Mouse (Mus musculus) embryonic facial prominence, embryonic 13.5 days (tissue): ENCODE data around the gene Tubb1. TPM values are rescaled to one million over a fixed set of nuclear protein-coding genes. Genes with fewer than 3 reads are reported as not detected.

Experiments used
- ATAC-seq: fragments of 200-750 bp; cut with Nextera tagmentation; 2 replicates; pipeline ENCODE4 v1.8.0; 2017; ENCODE audit warnings: low read depth; ENCODE audit not compliant: insufficient number of reproducible peaks, insufficient read depth, low FRiP score, low TSS enrichment
- H3K27ac ChIP-seq: fragments of 300-500 bp; sonication (generic); 2 replicates; pipeline ENCODE4 v1.5.1; 2015; ENCODE audit warnings: moderate library complexity, mild to moderate bottlenecking, inconsistent platforms
- H3K27me3 ChIP-seq: fragments of 300-500 bp; sonication (generic); 2 replicates; pipeline ENCODE4 v1.6.1; 2015; ENCODE audit warnings: mild to moderate bottlenecking, inconsistent platforms
- H3K36me3 ChIP-seq: fragments of 300-500 bp; sonication (generic); 2 replicates; pipeline ENCODE4 v1.6.1; 2015; ENCODE audit warnings: mild to moderate bottlenecking, inconsistent platforms
- H3K4me1 ChIP-seq: fragments of 300-500 bp; sonication (generic); 2 replicates; pipeline ENCODE4 v1.6.1; 2015; ENCODE audit warnings: inconsistent platforms
- H3K4me2 ChIP-seq: fragments of 300-500 bp; sonication (generic); 2 replicates; pipeline ENCODE4 v1.6.1; 2015; ENCODE audit warnings: moderate library complexity, mild to moderate bottlenecking, inconsistent platforms
- H3K4me3 ChIP-seq: fragments of 300-500 bp; sonication (generic); 2 replicates; pipeline ENCODE4 v1.5.1; 2015; ENCODE audit warnings: mild to moderate bottlenecking, inconsistent platforms
- H3K9ac ChIP-seq: fragments of 300-500 bp; sonication (generic); 2 replicates; pipeline ENCODE4 v1.6.1; 2015; ENCODE audit warnings: mild to moderate bottlenecking, inconsistent platforms
- H3K9me3 ChIP-seq: fragments of 300-500 bp; sonication (generic); 2 replicates; pipeline ENCODE4 v1.6.1; 2016; ENCODE audit warnings: inconsistent platforms
- WGBS: fragments of 180-500 bp; shearing (Covaris S2); methylation state at CpG from one replicate; pipeline ENCODE4 v1.1.7; 2015; ENCODE audit warnings: mixed read lengths; 5-methylcytosine and 5-hydroxymethylcytosine counted together
- polyA plus RNA-seq: library from polyadenylated mRNA; unstranded; fragments of >200 nt; fragmentation: Nextera tagmentation; extraction: Ambion mirVana; gene quantifications from 2 replicates; pipeline ENCODE4 v1.2.1, GENCODE M21; 2015

The Tubb1 gene
- polyA plus RNA-seq = 3.1 and 3.3 TPM in 2 replicates

DNA sequence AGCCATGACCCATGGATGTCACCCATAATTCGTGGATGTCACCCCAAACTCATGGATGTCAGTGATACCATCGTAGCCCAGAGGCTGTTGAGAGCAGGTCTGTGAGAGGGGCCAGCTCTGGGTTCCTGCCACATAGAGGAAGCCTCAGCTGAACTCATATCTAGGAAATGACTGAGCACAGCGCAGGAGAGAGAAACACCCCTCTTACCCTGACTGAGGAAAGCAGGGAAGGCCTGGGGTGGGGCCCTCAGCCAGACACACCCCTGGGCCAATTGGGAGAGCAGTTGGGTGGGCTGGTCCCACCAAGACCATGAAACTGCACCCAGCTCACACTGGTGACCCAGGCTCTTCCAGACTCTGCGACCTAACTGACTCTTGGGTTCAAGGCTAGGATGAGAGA, at the start of gene Tubb1:
Gene Tubb1, plus strand, starts transcription at position 343 of the 400 bp plus-strand sequence.
- ATAC-seq = no peak
- H3K4me1 ChIP-seq = no peaks in the 10 kb centered on the region
- no peak within 1 kb of the TSS for H3K9ac ChIP-seq
- no peaks in the 10 kb centered on the region for H3K27me3 ChIP-seq
- no peaks in the 10 kb centered on the region for H3K9me3 ChIP-seq
- no peak within 1 kb of the TSS for H3K4me3 ChIP-seq
- no peak within 1 kb of the TSS for H3K27ac ChIP-seq
- no peak within 1 kb of the TSS for H3K4me2 ChIP-seq
- 78% methylated on average over 4 of the region's 4 CpGs for WGBS
- no peaks in the 10 kb centered on the region for H3K36me3 ChIP-seq

DNA sequence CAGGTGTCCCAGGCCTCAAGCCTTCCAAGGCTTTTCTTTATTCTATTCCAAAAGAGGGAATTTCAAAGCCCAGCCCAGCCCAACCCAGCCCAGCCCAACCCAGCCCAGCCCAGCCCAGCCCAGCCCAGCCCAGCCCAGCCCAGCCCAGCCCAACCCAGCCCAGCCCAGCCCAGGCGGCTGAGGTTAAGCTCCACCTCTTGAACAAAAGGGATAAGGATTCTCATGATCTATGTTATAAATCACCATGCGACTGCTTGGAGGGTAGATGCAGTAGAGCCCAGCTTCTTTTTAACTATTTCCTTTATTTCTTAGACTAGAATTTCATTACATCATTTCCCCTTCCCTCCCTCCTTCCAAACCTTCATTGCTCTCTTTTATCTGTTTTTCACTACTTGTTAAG, 40.3 kb upstream of the Tubb1 start:
- Histone ChIP-seq H3K36me3 (no peaks in the 10 kb centered on the region), H3K9ac (no peak overlapping the region), H3K4me1 (no peaks in the 10 kb centered on the region), H3K4me3 (no peak overlapping the region), H3K4me2 (no peak overlapping the region), H3K9me3 (no peaks in the 10 kb centered on the region), H3K27ac (no peak overlapping the region), H3K27me3 (no peaks in the 10 kb centered on the region)
- ATAC-seq = no peak
- 61% methylated on average over 2 of the region's 2 CpGs for WGBS

DNA sequence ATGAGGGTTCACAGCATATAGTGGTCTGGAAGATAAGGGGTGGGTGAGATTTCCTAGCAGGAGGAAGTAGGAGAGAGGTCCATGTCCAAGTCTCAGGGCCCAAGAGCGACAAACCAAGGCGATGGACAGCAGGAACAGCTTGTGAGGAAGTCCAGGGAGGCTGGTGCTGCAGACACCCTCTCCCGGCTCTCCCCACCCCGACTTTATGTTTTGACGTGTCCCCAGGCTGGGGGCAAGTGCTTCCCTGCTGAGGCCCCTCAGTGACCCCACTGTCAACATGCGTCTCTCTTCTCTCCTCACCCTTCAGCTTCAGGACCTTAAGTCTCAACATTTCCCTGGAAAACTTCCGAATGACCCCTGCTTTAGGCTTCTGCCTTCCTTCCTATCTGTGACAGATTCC, 37.4 kb upstream of the Tubb1 start:
- 80% methylated on average over 7 of the region's 7 CpGs for WGBS
- H3K36me3 ChIP-seq = no peaks in the 10 kb centered on the region
- no peak for ATAC-seq
- no peak overlapping the region for H3K27ac ChIP-seq
- H3K9ac ChIP-seq = no peak overlapping the region
- no peaks in the 10 kb centered on the region for H3K27me3 ChIP-seq
- H3K4me3 ChIP-seq = no peak overlapping the region
- peaks cover 11% of the 10 kb centered on the region for H3K4me1 ChIP-seq
- no peak overlapping the region for H3K4me2 ChIP-seq
- H3K9me3 ChIP-seq = no peaks in the 10 kb centered on the region

DNA sequence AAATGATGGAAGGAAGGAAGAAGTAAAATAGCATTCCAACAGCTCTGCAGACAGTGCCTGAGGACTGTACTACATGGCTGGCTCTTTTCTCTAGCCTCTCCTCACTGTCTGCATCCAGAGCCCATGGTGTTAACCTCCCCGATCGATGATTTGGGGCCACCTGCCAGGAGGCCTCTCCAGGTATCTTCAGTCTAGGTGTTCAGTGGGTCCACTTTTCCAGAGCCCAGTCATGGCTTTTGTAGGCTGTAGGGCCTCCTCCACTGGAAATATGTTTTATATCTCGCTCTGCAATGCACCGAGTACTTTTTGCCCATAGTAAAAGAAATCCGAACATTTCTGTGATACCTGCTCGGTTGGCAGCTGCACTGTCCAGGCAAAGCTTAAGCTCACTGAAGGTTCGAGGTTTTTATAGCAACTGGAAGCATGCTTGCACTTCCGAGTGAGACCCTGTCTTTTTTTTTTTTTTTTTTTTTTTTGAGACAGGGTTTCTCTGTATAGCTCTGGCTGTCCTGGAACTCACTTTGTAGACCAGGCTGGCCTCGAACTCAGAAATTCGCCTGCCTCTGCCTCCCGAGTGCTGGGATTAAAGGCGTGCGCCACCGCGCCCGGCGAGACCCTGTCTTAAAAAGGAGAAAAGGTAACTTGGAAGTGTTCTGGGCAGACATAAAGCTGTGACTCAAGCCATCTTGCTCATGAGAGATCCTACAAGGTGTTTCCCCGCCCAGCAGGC, 35.3 kb upstream of the Tubb1 start:
- peak overlapping the region; percentile 74 for H3K4me2 ChIP-seq
- peaks cover 11% of the 10 kb centered on the region for H3K4me1 ChIP-seq
- 44% methylated on average over 18 of the region's 18 CpGs for WGBS
- peak overlapping the region; percentile 84 for H3K4me3 ChIP-seq
- H3K9ac ChIP-seq = no peak overlapping the region
- H3K27ac ChIP-seq = no peak overlapping the region
- H3K36me3 ChIP-seq = peaks cover 9% of the 10 kb centered on the region
- 0 out of 2 replicates have a peak, but pooled peaks have one; percentile 4 for ATAC-seq
- H3K27me3 ChIP-seq = no peaks in the 10 kb centered on the region
- H3K9me3 ChIP-seq = no peaks in the 10 kb centered on the region

DNA sequence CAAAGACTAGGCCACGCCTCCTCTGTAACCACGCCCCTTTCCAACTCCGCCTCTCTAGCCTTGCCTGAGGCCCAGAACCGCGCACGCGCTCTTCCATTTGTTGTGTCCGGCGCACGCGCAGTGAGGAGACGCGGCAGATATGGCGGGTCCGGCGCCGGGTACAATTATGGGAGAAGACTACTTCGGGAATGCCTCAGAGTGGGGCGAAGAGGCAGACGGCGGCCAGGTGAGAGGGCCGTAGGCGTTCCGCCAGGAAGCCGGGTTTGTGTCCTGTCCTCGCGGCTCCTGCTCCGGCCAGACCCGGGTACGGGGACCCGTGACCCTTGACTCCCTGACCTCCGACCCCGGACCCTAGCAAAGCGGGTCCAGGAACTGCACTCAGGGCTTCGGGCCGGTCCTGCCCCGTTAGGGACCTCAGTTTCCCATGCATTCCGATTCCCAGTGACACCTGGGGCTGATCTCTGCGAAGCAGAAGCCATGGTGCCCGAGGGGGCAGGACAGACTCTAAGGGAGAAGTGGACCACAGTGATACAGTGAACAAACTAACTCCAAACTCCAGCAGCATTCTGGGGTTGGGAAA, 34.7 kb upstream of the Tubb1 start, which contains the start of gene Nelfcd:
Gene Nelfcd, plus strand, starts transcription at position 74 of the 580 bp plus-strand sequence.
- WGBS = 0% methylated on average over 40 of the region's 40 CpGs
- Histone ChIP-seq H3K9ac (peak within 1 kb of the TSS; percentile 94), H3K9me3 (no peaks in the 10 kb centered on the region), H3K4me2 (peak within 1 kb of the TSS; percentile 74), H3K4me3 (peak within 1 kb of the TSS; percentile 84), H3K27me3 (no peaks in the 10 kb centered on the region), H3K4me1 (peaks cover 11% of the 10 kb centered on the region), H3K27ac (no peak within 1 kb of the TSS), H3K36me3 (peaks cover 15% of the 10 kb centered on the region)
- peak; percentile 87 for ATAC-seq

DNA sequence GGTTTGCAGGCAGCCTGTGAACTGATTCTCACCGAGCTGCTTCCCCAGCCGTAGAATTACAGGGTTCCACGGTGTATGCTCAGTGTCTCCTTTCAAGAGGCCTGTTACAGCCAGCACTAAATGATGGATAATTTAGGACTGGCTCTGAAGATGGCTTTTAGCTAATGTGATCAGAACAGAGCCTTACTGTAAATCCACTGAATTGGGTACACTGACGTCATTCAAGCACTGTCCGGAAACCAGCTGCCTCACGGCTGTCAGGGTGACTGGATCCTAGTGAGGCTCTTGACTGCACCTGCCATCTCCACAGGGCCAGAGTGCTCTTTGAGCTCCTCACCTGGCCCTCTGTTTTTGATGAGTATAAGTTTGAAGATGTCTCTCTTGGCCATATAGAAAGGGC, 29.4 kb upstream of the Tubb1 start:
- Histone ChIP-seq H3K9ac (no peak overlapping the region), H3K27ac (no peak overlapping the region), H3K4me3 (no peak overlapping the region), H3K27me3 (no peaks in the 10 kb centered on the region), H3K9me3 (no peaks in the 10 kb centered on the region), H3K4me1 (peaks cover 11% of the 10 kb centered on the region), H3K36me3 (peaks cover 68% of the 10 kb centered on the region), H3K4me2 (no peak overlapping the region)
- 85% methylated on average over 6 of the region's 6 CpGs for WGBS
- ATAC-seq = no peak

DNA sequence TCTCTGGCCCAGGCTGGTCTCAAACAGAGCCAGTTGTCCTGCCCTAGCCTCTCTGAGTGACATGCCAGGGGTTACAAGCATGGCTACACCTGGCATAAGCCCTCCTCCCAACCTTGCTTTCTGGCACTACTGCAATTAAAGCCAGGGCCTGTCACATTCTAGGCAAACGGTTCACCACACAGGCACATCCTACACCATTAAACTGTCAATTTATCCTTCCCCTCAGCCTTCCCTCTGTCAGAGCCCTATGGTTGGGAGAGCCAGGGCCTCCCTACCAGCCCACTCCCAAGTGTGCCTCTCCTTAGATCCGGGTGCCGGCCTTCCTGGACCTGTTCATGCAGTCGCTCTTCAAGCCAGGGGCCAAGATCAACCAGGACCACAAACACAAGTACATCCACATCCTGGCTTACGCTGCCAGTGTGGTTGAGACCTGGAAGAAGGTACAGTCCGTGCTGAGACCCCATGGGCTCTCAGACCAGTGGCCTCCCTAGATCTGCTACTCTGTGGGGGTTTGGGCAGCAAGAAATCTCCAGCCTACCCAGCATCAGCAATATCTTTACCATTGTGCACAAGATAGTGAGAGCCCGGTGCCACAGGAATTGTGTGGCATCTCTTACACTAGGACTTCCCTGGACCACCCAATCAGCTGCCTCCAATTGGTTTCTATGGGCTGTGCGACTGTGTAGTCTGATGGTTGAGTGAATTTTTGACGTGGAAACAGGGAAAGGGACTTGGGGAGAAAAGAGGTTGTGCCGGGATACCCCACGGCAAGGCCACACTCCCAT, 26.0 kb upstream of the Tubb1 start:
- Histone ChIP-seq H3K36me3 (peaks cover 100% of the 10 kb centered on the region), H3K27me3 (no peaks in the 10 kb centered on the region), H3K4me3 (no peak overlapping the region), H3K9me3 (no peaks in the 10 kb centered on the region), H3K27ac (no peak overlapping the region), H3K9ac (no peak overlapping the region), H3K4me1 (no peaks in the 10 kb centered on the region), H3K4me2 (no peak overlapping the region)
- no peak for ATAC-seq
- 90% methylated on average over 11 of the region's 11 CpGs for WGBS

DNA sequence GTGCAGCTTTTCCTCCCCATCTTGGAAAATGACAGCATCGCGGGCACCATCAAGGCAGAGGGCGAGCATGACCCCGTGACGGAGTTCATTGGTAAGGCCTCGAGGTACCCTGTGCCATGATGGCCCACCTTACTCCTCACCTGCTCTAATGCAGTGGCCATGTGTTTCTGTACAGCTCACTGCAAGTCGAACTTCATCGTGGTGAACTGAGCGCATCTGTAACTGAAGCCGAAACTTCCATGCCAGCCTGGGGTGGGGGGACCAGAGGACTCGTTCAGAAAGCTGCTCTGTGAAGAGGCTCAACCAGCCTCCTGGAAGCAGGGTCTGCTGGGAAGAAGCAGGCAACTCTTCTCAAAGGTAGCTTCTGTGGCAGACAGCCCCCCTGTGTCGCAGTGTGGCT, 23.6 kb upstream of the Tubb1 start:
- Histone ChIP-seq H3K36me3 (peaks cover 81% of the 10 kb centered on the region), H3K9me3 (no peaks in the 10 kb centered on the region), H3K4me2 (no peak overlapping the region), H3K27ac (no peak overlapping the region), H3K4me1 (no peaks in the 10 kb centered on the region), H3K27me3 (no peaks in the 10 kb centered on the region), H3K9ac (no peak overlapping the region), H3K4me3 (no peak overlapping the region)
- WGBS = 87% methylated on average over 12 of the region's 12 CpGs
- no peak for ATAC-seq

DNA sequence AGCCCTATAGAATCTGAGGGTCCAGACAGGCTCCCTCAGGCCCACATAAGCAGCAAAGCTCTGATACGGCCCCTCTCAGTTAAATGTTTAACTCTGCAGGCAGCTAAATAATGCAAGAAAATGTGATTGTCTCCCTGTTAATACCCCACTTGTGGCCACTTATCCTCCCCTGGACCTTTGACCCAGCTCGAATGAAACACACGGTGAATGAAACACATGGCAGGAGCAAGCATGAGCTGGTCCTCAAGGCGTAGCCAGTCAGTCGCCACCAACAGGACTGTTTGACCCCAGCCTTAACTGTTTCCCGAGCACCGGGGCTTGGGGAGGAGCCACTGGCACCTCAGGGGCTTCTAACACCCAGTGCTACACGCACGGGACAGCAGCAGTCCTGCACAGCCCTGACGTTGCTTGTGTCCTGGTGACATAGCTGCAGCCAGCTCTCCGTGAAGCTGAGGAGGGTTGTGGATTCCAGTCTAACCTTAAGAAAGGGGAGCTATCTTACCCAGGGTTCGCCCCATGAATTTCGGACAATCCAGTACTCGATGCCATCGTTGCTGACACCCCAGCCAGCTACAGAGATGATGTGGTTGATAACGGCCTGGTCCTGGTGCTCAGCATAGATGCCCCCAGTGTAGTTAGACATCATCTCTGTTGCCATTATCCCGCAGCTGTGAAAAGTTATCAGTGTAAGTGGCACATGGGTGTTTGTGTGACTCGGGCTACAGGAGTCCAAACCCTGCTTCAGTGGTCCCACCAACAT, 22.2 kb upstream of the Tubb1 start:
- ATAC-seq = no peak

DNA sequence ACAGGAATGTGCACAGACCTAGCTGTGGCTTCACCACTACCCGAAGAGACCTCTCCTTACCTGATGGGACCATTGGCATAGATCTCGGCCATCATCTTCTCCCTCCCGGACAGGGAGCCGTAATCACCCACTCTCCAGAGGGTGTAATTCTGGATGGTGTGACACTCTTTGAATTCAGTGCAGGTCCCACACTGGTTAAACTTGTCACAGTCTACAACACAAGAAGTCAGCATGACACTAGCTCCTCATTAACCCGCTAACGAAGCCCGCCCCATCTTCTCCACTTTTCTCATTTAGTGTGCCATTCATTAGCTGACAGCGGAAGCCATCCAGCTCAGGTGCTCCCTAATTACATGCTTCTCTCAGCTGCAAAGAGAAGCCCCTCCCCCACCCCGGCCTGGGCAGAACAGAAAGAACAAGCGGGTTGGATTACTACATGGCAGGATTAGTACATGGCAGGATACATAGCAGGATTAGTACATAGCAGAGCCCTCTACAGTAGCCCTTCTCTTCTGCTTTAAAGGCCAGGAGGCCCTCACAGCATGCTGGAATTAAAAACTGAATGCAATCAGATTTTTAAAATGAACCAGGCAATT, 21.4 kb upstream of the Tubb1 start:
- 70% methylated on average over 10 of the region's 10 CpGs for WGBS
- Histone ChIP-seq H3K4me2 (no peak overlapping the region), H3K36me3 (peaks cover 75% of the 10 kb centered on the region), H3K27me3 (no peaks in the 10 kb centered on the region), H3K9ac (no peak overlapping the region), H3K9me3 (no peaks in the 10 kb centered on the region), H3K27ac (no peak overlapping the region), H3K4me1 (no peaks in the 10 kb centered on the region), H3K4me3 (no peak overlapping the region)
- ATAC-seq = no peak

More for the DNA sequence above, 22.2 kb upstream of the Tubb1 start:
- H3K27ac ChIP-seq = no peak overlapping the region
- peaks cover 78% of the 10 kb centered on the region for H3K36me3 ChIP-seq
- H3K4me3 ChIP-seq = no peak overlapping the region
- 79% methylated on average over 18 of the region's 18 CpGs for WGBS
- H3K4me1 ChIP-seq = no peaks in the 10 kb centered on the region
- H3K27me3 ChIP-seq = no peaks in the 10 kb centered on the region
- H3K9me3 ChIP-seq = no peaks in the 10 kb centered on the region
- no peak overlapping the region for H3K9ac ChIP-seq
- H3K4me2 ChIP-seq = no peak overlapping the region

DNA sequence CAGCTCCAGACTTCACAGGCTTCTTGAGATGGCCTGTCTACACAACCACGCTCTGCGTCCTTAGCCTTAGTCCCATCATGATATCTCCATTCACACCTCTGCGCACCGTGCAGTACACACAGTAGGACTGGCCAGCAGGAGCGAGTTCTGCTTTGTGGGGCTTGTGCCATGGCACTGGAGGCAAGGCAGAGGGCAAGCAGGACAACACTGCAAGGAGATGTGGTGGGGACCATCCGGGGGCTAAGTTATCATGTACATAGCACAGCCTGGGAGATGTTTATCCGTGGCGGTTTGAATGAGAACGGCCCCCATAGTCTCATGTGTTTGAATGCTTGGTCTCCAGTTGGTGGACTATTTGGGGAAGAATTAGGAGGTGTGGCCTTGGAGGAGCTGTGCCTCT, 15.6 kb upstream of the Tubb1 start:
- no peak overlapping the region for H3K4me2 ChIP-seq
- H3K27me3 ChIP-seq = no peaks in the 10 kb centered on the region
- H3K9ac ChIP-seq = no peak overlapping the region
- no peak overlapping the region for H3K4me3 ChIP-seq
- no peak for ATAC-seq
- H3K27ac ChIP-seq = no peak overlapping the region
- H3K9me3 ChIP-seq = no peaks in the 10 kb centered on the region
- peaks cover 22% of the 10 kb centered on the region for H3K4me1 ChIP-seq
- peaks cover 41% of the 10 kb centered on the region for H3K36me3 ChIP-seq
- 96% methylated on average over 9 of the region's 9 CpGs for WGBS
